Mouse (Mus musculus): ENCODE measurements around the gene Efcab11. TPM values are rescaled to one million over a fixed set of nuclear protein-coding genes. Genes with fewer than 3 reads are reported as not detected.

Gene Efcab11
- polyA plus RNA-seq, 1 experiment from 2014 or later: 22.1 TPM

- no peak for TF ChIP-seq CTCF (IDR thresholded peaks at IDR 0.05; ENCODE audit: low read depth)
- Histone ChIP-seq H3K36me3 (ENCODE audit: insufficient read depth) (no peaks in the 10 kb centered on the region), H3K27ac (ENCODE audit: low read depth) (no peak overlapping the region), H3K9me3 (ENCODE audit: low read depth, low read length) (no peaks in the 10 kb centered on the region), H3K4me3 (ENCODE audit: low read depth, low read length) (no peak overlapping the region), H3K9ac (no peak overlapping the region), H3K4me1 (ENCODE audit: insufficient read depth) (no peaks in the 10 kb centered on the region), H3K4me2 (no peak overlapping the region), H3K27me3 (ENCODE audit: insufficient read depth, low read length) (no peaks in the 10 kb centered on the region; the same call in 1 of the 2 replicates)
- no peak for ATAC-seq (ENCODE audit: insufficient read depth)
- DNase-seq: no peak
- WGBS: 75% methylated on average over 6 of the region's 6 CpGs
Observed at GRCm38 (mm10) chr12:99765979-99766378, 118.3 kb downstream of the Efcab11 start.

- Histone ChIP-seq H3K9ac (no peak overlapping the region), H3K4me2 (no peak overlapping the region), H3K4me3 (ENCODE audit: low read depth, low read length) (no peak overlapping the region), H3K9me3 (ENCODE audit: low read depth, low read length) (no peaks in the 10 kb centered on the region), H3K27me3 (ENCODE audit: insufficient read depth, low read length) (no peaks in the 10 kb centered on the region; the same call in 1 of the 2 replicates), H3K4me1 (ENCODE audit: insufficient read depth) (no peaks in the 10 kb centered on the region), H3K27ac (ENCODE audit: low read depth) (no peak overlapping the region), H3K36me3 (ENCODE audit: insufficient read depth) (no peaks in the 10 kb centered on the region)
- ATAC-seq (ENCODE audit: insufficient read depth): no peak
- no peak for DNase-seq
- 85% methylated on average over 3 of the region's 3 CpGs for WGBS
- TF ChIP-seq CTCF (IDR thresholded peaks at IDR 0.05; ENCODE audit: low read depth): no peak
Observed at GRCm38 (mm10) chr12:99764053-99764452, 120.2 kb downstream of the Efcab11 start.

GRCm38 (mm10) chr12:99757754-99758526 lies 126.3 kb downstream of the Efcab11 start:
- H3K36me3 ChIP-seq (ENCODE audit: insufficient read depth): no peaks in the 10 kb centered on the region
- WGBS: 49% methylated on average over 15 of the region's 15 CpGs
- ATAC-seq (ENCODE audit: insufficient read depth) (peak; percentile 81), DNase-seq (peak; percentile 56)
- H3K4me1 ChIP-seq (ENCODE audit: insufficient read depth): 0 out of 2 replicates have a peak, but pooled peaks cover 3% of the 10 kb centered on the region
- no peak overlapping the region for H3K9ac ChIP-seq
- H3K4me3 ChIP-seq (ENCODE audit: low read depth, low read length): no peak overlapping the region
- no peak for TF ChIP-seq CTCF (IDR thresholded peaks at IDR 0.05; ENCODE audit: low read depth)
- peak overlapping the region; percentile 55; the same call in 1 of the 2 replicates for H3K27ac ChIP-seq (ENCODE audit: low read depth)
- H3K27me3 ChIP-seq (ENCODE audit: insufficient read depth, low read length): no peaks in the 10 kb centered on the region; the same call in 1 of the 2 replicates
- H3K4me2 ChIP-seq: peak overlapping the region; percentile 31
- no peaks in the 10 kb centered on the region for H3K9me3 ChIP-seq (ENCODE audit: low read depth, low read length)

- Histone ChIP-seq H3K9me3 (ENCODE audit: low read depth, low read length) (no peaks in the 10 kb centered on the region), H3K4me3 (ENCODE audit: low read depth, low read length) (no peak overlapping the region), H3K36me3 (ENCODE audit: insufficient read depth) (no peaks in the 10 kb centered on the region), H3K4me1 (ENCODE audit: insufficient read depth) (0 out of 2 replicates have a peak, but pooled peaks cover 3% of the 10 kb centered on the region), H3K27me3 (ENCODE audit: insufficient read depth, low read length) (no peaks in the 10 kb centered on the region), H3K4me2 (peak overlapping the region; percentile 31), H3K9ac (no peak overlapping the region), H3K27ac (ENCODE audit: low read depth) (no peak overlapping the region)
- DNase-seq (peak; percentile 64), ATAC-seq (ENCODE audit: insufficient read depth) (peak; percentile 48; the same call in 1 of the 2 replicates)
- 43% methylated on average over 18 of the region's 18 CpGs for WGBS
- no peak for TF ChIP-seq CTCF (IDR thresholded peaks at IDR 0.05; ENCODE audit: low read depth)
Observed at GRCm38 (mm10) chr12:99756914-99757687, 127.1 kb downstream of the Efcab11 start.

GRCm38 (mm10) chr12:99756213-99756612 lies 128.0 kb downstream of the Efcab11 start:
- no peak for TF ChIP-seq CTCF (IDR thresholded peaks at IDR 0.05; ENCODE audit: low read depth)
- no peak for ATAC-seq (ENCODE audit: insufficient read depth)
- H3K9ac ChIP-seq: no peak overlapping the region
- 89% methylated on average over 9 of the region's 9 CpGs for WGBS
- no peaks in the 10 kb centered on the region for H3K36me3 ChIP-seq (ENCODE audit: insufficient read depth)
- no peak overlapping the region for H3K4me2 ChIP-seq
- H3K4me1 ChIP-seq (ENCODE audit: insufficient read depth): 0 out of 2 replicates have a peak, but pooled peaks cover 3% of the 10 kb centered on the region
- no peak for DNase-seq
- no peaks in the 10 kb centered on the region for H3K9me3 ChIP-seq (ENCODE audit: low read depth, low read length)
- H3K27me3 ChIP-seq (ENCODE audit: insufficient read depth, low read length): no peaks in the 10 kb centered on the region
- H3K4me3 ChIP-seq (ENCODE audit: low read depth, low read length): no peak overlapping the region
- no peak overlapping the region for H3K27ac ChIP-seq (ENCODE audit: low read depth)

GRCm38 (mm10) chr12:99752986-99753385 lies 131.3 kb downstream of the Efcab11 start:
- DNase-seq (no peak), ATAC-seq (ENCODE audit: insufficient read depth) (no peak)
- Histone ChIP-seq H3K9me3 (ENCODE audit: low read depth, low read length) (no peaks in the 10 kb centered on the region), H3K4me1 (ENCODE audit: insufficient read depth) (0 out of 2 replicates have a peak, but pooled peaks cover 3% of the 10 kb centered on the region), H3K9ac (no peak overlapping the region), H3K4me2 (no peak overlapping the region), H3K36me3 (ENCODE audit: insufficient read depth) (no peaks in the 10 kb centered on the region), H3K27me3 (ENCODE audit: insufficient read depth, low read length) (no peaks in the 10 kb centered on the region), H3K4me3 (ENCODE audit: low read depth, low read length) (no peak overlapping the region), H3K27ac (ENCODE audit: low read depth) (no peak overlapping the region)
- WGBS: 34% methylated on average over 11 of the region's 11 CpGs
- TF ChIP-seq CTCF (IDR thresholded peaks at IDR 0.05; ENCODE audit: low read depth): no peak

- TF ChIP-seq CTCF (IDR thresholded peaks at IDR 0.05; ENCODE audit: low read depth): no peak
- no peak overlapping the region for H3K27ac ChIP-seq (ENCODE audit: low read depth)
- no peaks in the 10 kb centered on the region for H3K27me3 ChIP-seq (ENCODE audit: insufficient read depth, low read length)
- H3K36me3 ChIP-seq (ENCODE audit: insufficient read depth): no peaks in the 10 kb centered on the region
- no peak overlapping the region for H3K4me3 ChIP-seq (ENCODE audit: low read depth, low read length)
- H3K4me2 ChIP-seq: no peak overlapping the region
- no peak overlapping the region for H3K9ac ChIP-seq
- ATAC-seq (ENCODE audit: insufficient read depth) (no peak), DNase-seq (no peak)
- no peaks in the 10 kb centered on the region for H3K9me3 ChIP-seq (ENCODE audit: low read depth, low read length)
- no peaks in the 10 kb centered on the region for H3K4me1 ChIP-seq (ENCODE audit: insufficient read depth)
- WGBS: 55% methylated on average over 3 of the region's 3 CpGs
Observed at GRCm38 (mm10) chr12:99749391-99749790, 134.8 kb downstream of the Efcab11 start.
